Mouse (Mus musculus): Measurements from ENCODE around the gene Cracr2b. TPM values are rescaled to one million over a fixed set of nuclear protein-coding genes. Genes with fewer than 3 reads are reported as not detected.

The Cracr2b gene
- polyA plus RNA-seq, 1 experiment, result 14.9 TPM

GRCm38 (mm10) chr7:141485606-141486005, 24.7 kb downstream of the Cracr2b start:
- no peak for TF ChIP-seq CTCF (IDR thresholded peaks at IDR 0.05; ENCODE audit: borderline replicate concordance, control insufficient read depth, extremely low read depth, insufficient read depth, low read length, poor library complexity)
- no peak for TF ChIP-seq POLR2A (IDR thresholded peaks at IDR 0.05; ENCODE audit: control insufficient read depth, extremely low read depth, insufficient read depth, low read length, poor library complexity)
- no peak for DNase-seq
- peaks cover 11% of the 10 kb centered on the region; the same call in 1 of the 2 replicates for H3K27me3 ChIP-seq (ENCODE audit: control insufficient read depth, insufficient read depth, low read length)
- H3K4me1 ChIP-seq (replicated peaks; ENCODE audit: control insufficient read depth, insufficient read depth, low read length), result peaks cover 17% of the 10 kb centered on the region
- 97% methylated on average over 2 of the region's 2 CpGs for WGBS
- H3K4me3 ChIP-seq (ENCODE audit: control insufficient read depth, insufficient read depth, low read length), result no peak overlapping the region
- H3K36me3 ChIP-seq (ENCODE audit: control insufficient read depth, insufficient read depth, low read length), result no peaks in the 10 kb centered on the region
- no peak overlapping the region for H3K27ac ChIP-seq (ENCODE audit: control insufficient read depth, insufficient read depth, low read length)

- no peak for DNase-seq
- TF ChIP-seq POLR2A (IDR thresholded peaks at IDR 0.05; ENCODE audit: control insufficient read depth, extremely low read depth, insufficient read depth, low read length, poor library complexity) (no peak), CTCF (IDR thresholded peaks at IDR 0.05; ENCODE audit: borderline replicate concordance, control insufficient read depth, extremely low read depth, insufficient read depth, low read length, poor library complexity) (no peak)
- H3K36me3 ChIP-seq (ENCODE audit: control insufficient read depth, insufficient read depth, low read length), result no peaks in the 10 kb centered on the region
- H3K27ac ChIP-seq (ENCODE audit: control insufficient read depth, insufficient read depth, low read length), result no peak overlapping the region
- peaks cover 11% of the 10 kb centered on the region; the same call in 1 of the 2 replicates for H3K27me3 ChIP-seq (ENCODE audit: control insufficient read depth, insufficient read depth, low read length)
- peaks cover 13% of the 10 kb centered on the region for H3K4me1 ChIP-seq (replicated peaks; ENCODE audit: control insufficient read depth, insufficient read depth, low read length)
- 95% methylated on average over 1 of the region's 1 CpGs for WGBS
- no peak overlapping the region for H3K4me3 ChIP-seq (ENCODE audit: control insufficient read depth, insufficient read depth, low read length)
Measured at GRCm38 (mm10) chr7:141486239-141486638, 25.3 kb downstream of the Cracr2b start.

GRCm38 (mm10) chr7:141487141-141487540, 26.2 kb downstream of the Cracr2b start:
- H3K4me1 ChIP-seq (replicated peaks; ENCODE audit: control insufficient read depth, insufficient read depth, low read length), result peaks cover 5% of the 10 kb centered on the region
- TF ChIP-seq POLR2A (IDR thresholded peaks at IDR 0.05; ENCODE audit: control insufficient read depth, extremely low read depth, insufficient read depth, low read length, poor library complexity) (no peak), CTCF (IDR thresholded peaks at IDR 0.05; ENCODE audit: borderline replicate concordance, control insufficient read depth, extremely low read depth, insufficient read depth, low read length, poor library complexity) (no peak)
- no peak overlapping the region for H3K4me3 ChIP-seq (ENCODE audit: control insufficient read depth, insufficient read depth, low read length)
- H3K27me3 ChIP-seq (ENCODE audit: control insufficient read depth, insufficient read depth, low read length), result peaks cover 4% of the 10 kb centered on the region; the same call in 1 of the 2 replicates
- 97% methylated on average over 7 of the region's 7 CpGs for WGBS
- H3K27ac ChIP-seq (ENCODE audit: control insufficient read depth, insufficient read depth, low read length), result no peak overlapping the region
- H3K36me3 ChIP-seq (ENCODE audit: control insufficient read depth, insufficient read depth, low read length), result no peaks in the 10 kb centered on the region
- no peak for DNase-seq

- Histone ChIP-seq H3K4me3 (ENCODE audit: control insufficient read depth, insufficient read depth, low read length) (no peak overlapping the region), H3K4me1 (replicated peaks; ENCODE audit: control insufficient read depth, insufficient read depth, low read length) (no peaks in the 10 kb centered on the region), H3K36me3 (ENCODE audit: control insufficient read depth, insufficient read depth, low read length) (no peaks in the 10 kb centered on the region), H3K27me3 (ENCODE audit: control insufficient read depth, insufficient read depth, low read length) (no peaks in the 10 kb centered on the region), H3K27ac (ENCODE audit: control insufficient read depth, insufficient read depth, low read length) (no peak overlapping the region)
- TF ChIP-seq POLR2A (IDR thresholded peaks at IDR 0.05; ENCODE audit: control insufficient read depth, extremely low read depth, insufficient read depth, low read length, poor library complexity) (no peak), CTCF (IDR thresholded peaks at IDR 0.05; ENCODE audit: borderline replicate concordance, control insufficient read depth, extremely low read depth, insufficient read depth, low read length, poor library complexity) (no peak)
- no peak for DNase-seq
- WGBS, result 95% methylated on average over 2 of the region's 2 CpGs
Measured at GRCm38 (mm10) chr7:141491151-141491550, 30.3 kb downstream of the Cracr2b start.

- H3K36me3 ChIP-seq (ENCODE audit: control insufficient read depth, insufficient read depth, low read length), result no peaks in the 10 kb centered on the region
- no peak for DNase-seq
- H3K27ac ChIP-seq (ENCODE audit: control insufficient read depth, insufficient read depth, low read length), result no peak overlapping the region
- H3K4me1 ChIP-seq (replicated peaks; ENCODE audit: control insufficient read depth, insufficient read depth, low read length), result no peaks in the 10 kb centered on the region
- no peaks in the 10 kb centered on the region for H3K27me3 ChIP-seq (ENCODE audit: control insufficient read depth, insufficient read depth, low read length)
- no peak overlapping the region for H3K4me3 ChIP-seq (ENCODE audit: control insufficient read depth, insufficient read depth, low read length)
- TF ChIP-seq POLR2A (IDR thresholded peaks at IDR 0.05; ENCODE audit: control insufficient read depth, extremely low read depth, insufficient read depth, low read length, poor library complexity), result no peak
- no peak for TF ChIP-seq CTCF (IDR thresholded peaks at IDR 0.05; ENCODE audit: borderline replicate concordance, control insufficient read depth, extremely low read depth, insufficient read depth, low read length, poor library complexity)
- whole genome bisulfite sequencing, result 91% methylated on average over 5 of the region's 5 CpGs
Measured at GRCm38 (mm10) chr7:141492738-141493137, 31.8 kb downstream of the Cracr2b start.

GRCm38 (mm10) chr7:141493729-141494128, 32.8 kb downstream of the Cracr2b start:
- 85% methylated on average over 1 of the region's 1 CpGs for WGBS
- no peak overlapping the region for H3K4me3 ChIP-seq (ENCODE audit: control insufficient read depth, insufficient read depth, low read length)
- no peaks in the 10 kb centered on the region for H3K4me1 ChIP-seq (replicated peaks; ENCODE audit: control insufficient read depth, insufficient read depth, low read length)
- no peak overlapping the region for H3K27ac ChIP-seq (ENCODE audit: control insufficient read depth, insufficient read depth, low read length)
- DNase-seq, result no peak
- TF ChIP-seq CTCF (IDR thresholded peaks at IDR 0.05; ENCODE audit: borderline replicate concordance, control insufficient read depth, extremely low read depth, insufficient read depth, low read length, poor library complexity) (no peak), POLR2A (IDR thresholded peaks at IDR 0.05; ENCODE audit: control insufficient read depth, extremely low read depth, insufficient read depth, low read length, poor library complexity) (no peak)
- H3K36me3 ChIP-seq (ENCODE audit: control insufficient read depth, insufficient read depth, low read length), result no peaks in the 10 kb centered on the region
- no peaks in the 10 kb centered on the region for H3K27me3 ChIP-seq (ENCODE audit: control insufficient read depth, insufficient read depth, low read length)

GRCm38 (mm10) chr7:141495379-141495778, 34.5 kb downstream of the Cracr2b start:
- Histone ChIP-seq H3K36me3 (ENCODE audit: control insufficient read depth, insufficient read depth, low read length) (no peaks in the 10 kb centered on the region), H3K4me1 (replicated peaks; ENCODE audit: control insufficient read depth, insufficient read depth, low read length) (no peaks in the 10 kb centered on the region), H3K27ac (ENCODE audit: control insufficient read depth, insufficient read depth, low read length) (no peak overlapping the region), H3K27me3 (ENCODE audit: control insufficient read depth, insufficient read depth, low read length) (no peaks in the 10 kb centered on the region), H3K4me3 (ENCODE audit: control insufficient read depth, insufficient read depth, low read length) (no peak overlapping the region)
- 90% methylated on average over 2 of the region's 2 CpGs for WGBS
- DNase-seq, result no peak
- TF ChIP-seq POLR2A (IDR thresholded peaks at IDR 0.05; ENCODE audit: control insufficient read depth, extremely low read depth, insufficient read depth, low read length, poor library complexity) (no peak), CTCF (IDR thresholded peaks at IDR 0.05; ENCODE audit: borderline replicate concordance, control insufficient read depth, extremely low read depth, insufficient read depth, low read length, poor library complexity) (no peak)
